Mouse (Mus musculus) right cerebral cortex, adult 18-20 months (tissue): ENCODE data around the gene Htr6.
A peak's percentile ranks its signal among the peaks of the same experiment; 100 is the strongest.

Experiments used
- DNase-seq: peaks from one replicate; pipeline ENCODE4 v3.0.0; 2022; ENCODE audit warnings: mixed read lengths

Htr6 gene

GRCm38 (mm10) chr4:139042611-139043010 lies 32.8 kb downstream of the Htr6 start:
- no peak for DNase-seq

GRCm38 (mm10) chr4:139040084-139040839 lies 35.1 kb downstream of the Htr6 start:
- no peak for DNase-seq

- DNase-seq: no peak
Observed at GRCm38 (mm10) chr4:139037795-139038607, 37.4 kb downstream of the Htr6 start.

- no peak for DNase-seq
Observed at GRCm38 (mm10) chr4:139035799-139036198, 39.6 kb downstream of the Htr6 start.

GRCm38 (mm10) chr4:139034942-139035341 lies 40.4 kb downstream of the Htr6 start:
- no peak for DNase-seq

GRCm38 (mm10) chr4:139034540-139034939 lies 40.8 kb downstream of the Htr6 start:
- DNase-seq: no peak

- peak; percentile 58 for DNase-seq
Observed at GRCm38 (mm10) chr4:139034010-139034367, 41.4 kb downstream of the Htr6 start.

- DNase-seq: peak; percentile 66
Observed at GRCm38 (mm10) chr4:139033263-139034009, 41.9 kb downstream of the Htr6 start.

GRCm38 (mm10) chr4:139032521-139032920 lies 42.8 kb downstream of the Htr6 start:
- DNase-seq: no peak

- DNase-seq: no peak
Observed at GRCm38 (mm10) chr4:139030675-139031074, 44.7 kb downstream of the Htr6 start.

- peak; percentile 55 for DNase-seq
Observed at GRCm38 (mm10) chr4:139024379-139024778, 51.0 kb downstream of the Htr6 start.

GRCm38 (mm10) chr4:139020385-139020784 lies 55.0 kb downstream of the Htr6 start:
- no peak for DNase-seq

GRCm38 (mm10) chr4:139019413-139019812 lies 56.0 kb downstream of the Htr6 start:
- DNase-seq: no peak

- DNase-seq: no peak
Observed at GRCm38 (mm10) chr4:139018976-139019375, 56.4 kb downstream of the Htr6 start.

GRCm38 (mm10) chr4:139018388-139018787 lies 57.0 kb downstream of the Htr6 start:
- DNase-seq: no peak

GRCm38 (mm10) chr4:139014793-139015192 lies 60.6 kb downstream of the Htr6 start:
- no peak for DNase-seq

- no peak for DNase-seq
Observed at GRCm38 (mm10) chr4:139013281-139013680, 62.1 kb downstream of the Htr6 start.

- no peak for DNase-seq
Observed at GRCm38 (mm10) chr4:139011201-139011702, 64.1 kb downstream of the Htr6 start.
